Mouse (Mus musculus) cerebellum, adult 2 months (tissue): ENCODE results near the gene Tfcp2l1. TPM values are rescaled to one million over a fixed set of nuclear protein-coding genes. Genes with fewer than 3 reads are reported as not detected.

Experiments used
- DNase-seq, 2 experiments: peaks; one replicate each; pipeline ENCODE4 v3.0.0; 2021
- H3K27ac ChIP-seq: fragments of 200-500 bp; 2 replicates; pipeline ENCODE4 v1.5.1; 2012; ENCODE audit warnings: low read length, control low read depth, inconsistent platforms; ENCODE audit not compliant: insufficient read depth
- H3K27me3 ChIP-seq: fragments of 200-500 bp; 2 replicates; pipeline ENCODE4 v1.6.1; 2012; ENCODE audit warnings: inconsistent platforms, mild to moderate bottlenecking, low read length, moderate library complexity; ENCODE audit not compliant: control insufficient read depth, insufficient read depth
- H3K4me1 ChIP-seq: fragments of 200-500 bp; 2 replicates; pipeline ENCODE4 v1.6.1; 2011; ENCODE audit warnings: low read length; ENCODE audit not compliant: control insufficient read depth, insufficient read depth
- H3K4me3 ChIP-seq: fragments of 200-500 bp; replicated peaks from 2 replicates; pipeline ENCODE3; 2011; ENCODE audit warnings: mild to moderate bottlenecking, low read depth, low read length, control low read depth; ENCODE audit not compliant: insufficient read depth
- CTCF ChIP-seq: fragments of 200-500 bp; IDR thresholded peaks from 2 replicates; pipeline ENCODE4 v1.5.1; 2011; ENCODE audit warnings: low read depth, mild to moderate bottlenecking, control low read depth, low read length, moderate library complexity, borderline replicate concordance; ENCODE audit not compliant: insufficient read depth
- POLR2A ChIP-seq: fragments of 200-500 bp; IDR thresholded peaks from 2 replicates; pipeline ENCODE4 v1.6.1; 2011; ENCODE audit warnings: low read length, control low read depth, borderline replicate concordance; ENCODE audit not compliant: insufficient read depth
- WGBS: fragments of 180-500 bp; shearing (Covaris S2); methylation state at CpG from one replicate; pipeline ENCODE4 v1.1.7; 2018; 5-methylcytosine and 5-hydroxymethylcytosine counted together
- polyA plus RNA-seq: library from polyadenylated mRNA; depleted of rRNA; stranded (reverse); fragments of >200 nt; gene quantifications from 2 replicates; pipeline ENCODE4 v1.2.3, GENCODE M21; 2012; rRNA removed

Tfcp2l1 gene
- polyA plus RNA-seq, 1 experiment: 0.08 TPM

GRCm38 (mm10) chr1:118720474-118721095, 92.8 kb downstream of the Tfcp2l1 start:
- Histone ChIP-seq H3K27me3 (no peaks in the 10 kb centered on the region), H3K27ac (no peak overlapping the region), H3K4me1 (no peaks in the 10 kb centered on the region), H3K4me3 (no peak overlapping the region)
- WGBS: 49% methylated on average over 8 of the region's 8 CpGs
- no peak for DNase-seq
- TF ChIP-seq CTCF (no peak), POLR2A (no peak)

- no peak overlapping the region for H3K27ac ChIP-seq
- H3K27me3 ChIP-seq: no peaks in the 10 kb centered on the region
- WGBS: 48% methylated on average over 4 of the region's 4 CpGs
- no peak for DNase-seq
- H3K4me3 ChIP-seq: no peak overlapping the region
- H3K4me1 ChIP-seq: no peaks in the 10 kb centered on the region
- no peak for TF ChIP-seq POLR2A
- no peak for TF ChIP-seq CTCF
Measured at GRCm38 (mm10) chr1:118727075-118727474, 99.3 kb downstream of the Tfcp2l1 start.

- Histone ChIP-seq H3K4me3 (no peak overlapping the region), H3K4me1 (no peaks in the 10 kb centered on the region), H3K27ac (no peak overlapping the region), H3K27me3 (no peaks in the 10 kb centered on the region)
- DNase-seq: no peak
- no peak for TF ChIP-seq POLR2A
- no peak for TF ChIP-seq CTCF
Measured at GRCm38 (mm10) chr1:118728796-118729195, 101.1 kb downstream of the Tfcp2l1 start.

Other genes starting within 250 kb of the Tfcp2l1 start
- 63.3 and 63.7 TPM in 2 replicates for gene Clasp1, start 238.9 kb upstream of the Tfcp2l1 start, polyA plus RNA-seq